Comparison of ENCODE assay signal across 8 mouse cellular contexts in the genomic region with DNA sequence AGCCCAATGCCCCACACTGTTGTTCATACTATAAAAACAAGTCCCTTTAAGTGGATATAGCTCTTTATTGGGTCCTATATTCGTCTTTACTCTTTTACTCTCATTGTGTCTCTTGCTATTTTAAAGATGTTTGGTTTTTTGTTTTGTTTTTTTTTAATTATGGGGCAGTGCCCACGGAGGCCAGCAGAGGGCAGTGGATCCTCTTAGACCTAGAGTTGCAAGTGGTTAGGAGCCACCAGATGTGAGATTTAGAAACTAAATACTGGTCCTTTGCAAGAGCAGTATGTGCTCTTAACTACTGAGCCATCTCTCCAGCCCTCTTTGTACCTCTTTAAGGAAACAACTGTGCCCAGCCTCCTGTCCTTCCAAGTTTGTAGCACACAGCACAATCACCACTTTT. TPM values are rescaled to one million over a fixed set of nuclear protein-coding genes. Genes with fewer than 3 reads are reported as not detected.
DNase-seq lines count a peak whose midpoint lies in the region; ATAC-seq and TF ChIP-seq lines count a peak whose summit lies in the region.

No protein-coding gene starts in this region.

- H3K27ac ChIP-seq in heart, embryonic 12.5 days (ENCODE audit: poor library complexity, severe bottlenecking) = no peak overlapping the region
- no peak overlapping the region for H3K27ac ChIP-seq in testis, adult 2 months (ENCODE audit: control insufficient read depth, insufficient read depth, low read depth, low read length)
- H3K27ac ChIP-seq in embryonic fibroblast, embryonic 13.5 days (ENCODE audit: insufficient read depth, low read length) = no peak overlapping the region
- H3K27ac ChIP-seq in small intestine, adult 2 months (ENCODE audit: insufficient read depth, low read depth, low read length) = no peak overlapping the region

- 9% methylated on average over 2 of the region's 2 CpGs for WGBS in heart, embryonic 12.5 days
- 3% methylated on average over 2 of the region's 2 CpGs for WGBS in small intestine, adult 2 months

- H3K4me3 ChIP-seq in heart, embryonic 12.5 days = no peak overlapping the region
- H3K4me3 ChIP-seq in testis, adult 2 months (ENCODE audit: control insufficient read depth, low read depth, low read length) = no peak overlapping the region
- no peak overlapping the region for H3K4me3 ChIP-seq in embryonic fibroblast, embryonic 13.5 days (ENCODE audit: insufficient read depth, low read length)
- H3K4me3 ChIP-seq in small intestine, adult 2 months (ENCODE audit: low read depth, low read length) = no peak overlapping the region

- H3K9me3 ChIP-seq in heart, embryonic 12.5 days (replicated peaks) = no peaks in the 10 kb centered on the region

- peak; percentile 19 to 38 for DNase-seq in heart, postnatal 14 days
- DNase-seq in testis, postnatal 14 days (ENCODE audit: low spot score) = no peak
- no peak for DNase-seq in gastrocnemius, adult 8-10 months (ENCODE audit: low spot score in 2 of 2)
- no peak for DNase-seq in frontal cortex, postnatal 36 days (ENCODE audit: low spot score in 2 of 2)

- TF ChIP-seq CTCF in testis, adult 2 months (IDR thresholded peaks at IDR 0.05; ENCODE audit: control insufficient read depth, insufficient read depth, insufficient replicate concordance, low read depth, low read length) = peak; percentile 40; the same call in 1 of the 2 replicates
- TF ChIP-seq CTCF in embryonic fibroblast, embryonic 13.5 days (IDR thresholded peaks at IDR 0.05; ENCODE audit: borderline replicate concordance, insufficient read depth, low read length) = peak; percentile 38; the same call in 1 of the 2 replicates
- peak; percentile 78; the same call in 1 of the 2 replicates for TF ChIP-seq CTCF in small intestine, adult 2 months (IDR thresholded peaks at IDR 0.05; ENCODE audit: extremely low read depth, insufficient read length, insufficient replicate concordance, low read depth, low read length)

- no peak overlapping the region for H3K9ac ChIP-seq in heart, embryonic 12.5 days

- no peak overlapping the region for H3K4me2 ChIP-seq in heart, embryonic 12.5 days

- TF ChIP-seq POLR2A in testis, adult 2 months (IDR thresholded peaks at IDR 0.05; ENCODE audit: control insufficient read depth, low read depth, low read length) = no peak
- TF ChIP-seq POLR2A in embryonic fibroblast, embryonic 13.5 days (IDR thresholded peaks at IDR 0.05; ENCODE audit: low read depth, low read length) = no peak
- no peak for TF ChIP-seq POLR2A in small intestine, adult 2 months (IDR thresholded peaks at IDR 0.05; ENCODE audit: low read depth, low read length)

- intact Hi-C loops in heart, postnatal 14 days (cut with DNase I) = no loop called here

- H3K36me3 ChIP-seq in heart, embryonic 12.5 days = no peaks in the 10 kb centered on the region
- no peaks in the 10 kb centered on the region for H3K36me3 ChIP-seq in testis, adult 2 months (ENCODE audit: control insufficient read depth, insufficient read depth, low read length)
- no peaks in the 10 kb centered on the region for H3K36me3 ChIP-seq in small intestine, adult 2 months (ENCODE audit: control insufficient read depth, insufficient read depth, low read length)

- no peaks in the 10 kb centered on the region for H3K27me3 ChIP-seq in heart, embryonic 12.5 days (replicated peaks)
- H3K27me3 ChIP-seq in testis, adult 2 months (ENCODE audit: control insufficient read depth, insufficient read depth, low read length) = no peaks in the 10 kb centered on the region
- no peaks in the 10 kb centered on the region for H3K27me3 ChIP-seq in small intestine, adult 2 months (ENCODE audit: control insufficient read depth, insufficient read depth, low read length)

- no peak for ATAC-seq in heart, embryonic 12.5 days (ENCODE audit: insufficient number of reproducible peaks, low FRiP score)

- no peaks in the 10 kb centered on the region; the same call in 1 of the 2 replicates for H3K4me1 ChIP-seq in heart, embryonic 12.5 days (replicated peaks)
- H3K4me1 ChIP-seq in testis, adult 2 months (ENCODE audit: control insufficient read depth, insufficient read depth, low read length) = no peaks in the 10 kb centered on the region; the same call in 1 of the 2 replicates
- H3K4me1 ChIP-seq in embryonic fibroblast, embryonic 13.5 days (ENCODE audit: control insufficient read depth, insufficient read depth, low read length) = no peaks in the 10 kb centered on the region
- H3K4me1 ChIP-seq in small intestine, adult 2 months (ENCODE audit: control insufficient read depth, insufficient read depth, insufficient read length, low read length) = no peaks in the 10 kb centered on the region

RNA-seq across cellular contexts. Expression of gene Rack1, which starts 28.4 kb away (rescaled TPM):
- 100 to 1,000 TPM; 400 to 478 TPM for total RNA-seq in heart, postnatal 14 days (2021)
- 397 and 428 TPM in 2 replicates for polyA plus RNA-seq in heart, embryonic 12.5 days (2016; fragmentation: Nextera tagmentation; extraction: Ambion mirVana)
- polyA plus RNA-seq in testis, adult 2 months (2012; rRNA removed) = 208 and 217 TPM in 2 replicates
- 1,745 and 1,759 TPM in 2 replicates for polyA plus RNA-seq in embryonic fibroblast, embryonic 13.5 days (2011; ENCODE audit: insufficient read length, low read depth, missing spikeins)
- 1,479 and 1,553 TPM in 2 replicates for polyA plus RNA-seq in small intestine, adult 2 months (2012; rRNA removed)
- 100 to 1,000 TPM; 411 to 495 (median 459) TPM for total RNA-seq in gastrocnemius, adult 8-10 months (2022)

RNA-seq across cellular contexts. Expression of gene Trim41, which starts 45.5 kb away (rescaled TPM):
- 10 to 100 TPM; 26.4 to 27.0 TPM for total RNA-seq in heart, postnatal 14 days (2021)
- polyA plus RNA-seq in heart, embryonic 12.5 days (2016; fragmentation: Nextera tagmentation; extraction: Ambion mirVana) = 4.3 and 4.4 TPM in 2 replicates
- 85.7 and 95.5 TPM in 2 replicates for polyA plus RNA-seq in testis, adult 2 months (2012; rRNA removed)
- polyA plus RNA-seq in embryonic fibroblast, embryonic 13.5 days (2011; ENCODE audit: insufficient read length, low read depth, missing spikeins) = 27.2 and 40.7 TPM in 2 replicates
- polyA plus RNA-seq in small intestine, adult 2 months (2012; rRNA removed) = 10.0 and 18.7 TPM in 2 replicates
- 10 to 100 TPM; 13.7 to 25.0 (median 20.8) TPM for total RNA-seq in gastrocnemius, adult 8-10 months (2022)

RNA-seq across cellular contexts. Expression of gene Trim7, which starts 54.2 kb away (rescaled TPM):
- 10 to 100 TPM; 23.4 to 23.9 TPM for total RNA-seq in heart, postnatal 14 days (2021)
- 0.39 and 0.52 TPM in 2 replicates for polyA plus RNA-seq in heart, embryonic 12.5 days (2016; fragmentation: Nextera tagmentation; extraction: Ambion mirVana)
- 16.3 and 18.3 TPM in 2 replicates for polyA plus RNA-seq in testis, adult 2 months (2012; rRNA removed)
- polyA plus RNA-seq in embryonic fibroblast, embryonic 13.5 days (2011; ENCODE audit: insufficient read length, low read depth, missing spikeins) = 16.0 and 19.1 TPM in 2 replicates
- 4.9 and 12.6 TPM in 2 replicates for polyA plus RNA-seq in small intestine, adult 2 months (2012; rRNA removed)
- 10 to 100 TPM; 25.5 to 30.8 (median 29.7) TPM for total RNA-seq in gastrocnemius, adult 8-10 months (2022)

RNA-seq across cellular contexts. Expression of gene Gm12184, which starts 54.8 kb away (rescaled TPM):
- total RNA-seq in heart, postnatal 14 days (2021) = 1 to 10 TPM; 2.6 to 3.0 TPM
- polyA plus RNA-seq in heart, embryonic 12.5 days (2016; fragmentation: Nextera tagmentation; extraction: Ambion mirVana) = 3.3 and 5.3 TPM in 2 replicates
- 4.8 and 7.2 TPM in 2 replicates for polyA plus RNA-seq in testis, adult 2 months (2012; rRNA removed)
- polyA plus RNA-seq in embryonic fibroblast, embryonic 13.5 days (2011; ENCODE audit: insufficient read length, low read depth, missing spikeins) = 40.5 and 61.2 TPM in 2 replicates
- 3.3 and 3.9 TPM in 2 replicates for polyA plus RNA-seq in small intestine, adult 2 months (2012; rRNA removed)
- total RNA-seq in gastrocnemius, adult 8-10 months (2022) = 1 to 10 TPM; 1.4 to 3.1 (median 1.8) TPM

Comparison
In these comparisons a context has a peak if more than half of its experiments do, and no peak if none do; other contexts are left out.
1. DNase-seq: peak in heart, postnatal 14 days (2 of 2); none in testis, postnatal 14 days (single experiment), gastrocnemius, adult 8-10 months (0 of 2) and frontal cortex, postnatal 36 days (0 of 2).
2. Peak in every context shown above with its lines, with median percentiles within 50 percentile points of each other: CTCF ChIP-seq.